Mouse (Mus musculus): ENCODE measurements around the gene Hoxd11.

Gene Hoxd11

DNA sequence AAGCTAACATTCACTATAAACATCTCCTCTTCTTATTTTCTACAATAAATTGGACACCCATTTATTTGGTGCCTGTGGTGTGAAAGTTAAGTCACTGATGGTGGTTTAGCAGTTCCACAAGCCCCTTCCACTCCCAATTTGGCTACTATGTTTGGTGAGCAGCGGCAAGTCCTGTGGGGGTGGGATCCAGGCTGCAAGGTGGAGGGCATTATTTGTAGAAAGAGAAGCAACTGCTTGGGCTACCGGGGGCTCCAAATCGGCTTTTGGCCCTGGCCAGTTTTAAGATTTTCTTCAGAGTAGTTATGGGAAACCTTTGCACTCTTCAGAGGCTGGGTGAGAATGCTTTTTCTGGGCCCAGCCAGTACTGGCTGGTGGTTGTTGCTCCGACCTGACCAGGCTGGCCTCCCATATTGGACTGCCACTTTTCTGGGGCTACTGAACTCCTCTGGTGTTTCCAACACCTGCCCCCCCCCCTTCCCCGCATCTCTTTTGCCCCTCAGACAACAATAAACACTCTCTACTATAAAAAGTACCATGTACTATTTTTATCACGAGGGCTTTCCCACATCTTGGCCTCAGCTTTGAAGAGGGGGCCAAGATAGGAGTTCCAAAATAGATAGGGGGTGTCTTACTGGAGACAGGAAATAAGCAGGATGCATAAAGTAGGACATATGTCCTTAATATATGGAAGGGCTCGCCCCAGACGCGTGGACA is 52.6 kb downstream of the Hoxd11 start:
- no peak for DNase-seq

DNA sequence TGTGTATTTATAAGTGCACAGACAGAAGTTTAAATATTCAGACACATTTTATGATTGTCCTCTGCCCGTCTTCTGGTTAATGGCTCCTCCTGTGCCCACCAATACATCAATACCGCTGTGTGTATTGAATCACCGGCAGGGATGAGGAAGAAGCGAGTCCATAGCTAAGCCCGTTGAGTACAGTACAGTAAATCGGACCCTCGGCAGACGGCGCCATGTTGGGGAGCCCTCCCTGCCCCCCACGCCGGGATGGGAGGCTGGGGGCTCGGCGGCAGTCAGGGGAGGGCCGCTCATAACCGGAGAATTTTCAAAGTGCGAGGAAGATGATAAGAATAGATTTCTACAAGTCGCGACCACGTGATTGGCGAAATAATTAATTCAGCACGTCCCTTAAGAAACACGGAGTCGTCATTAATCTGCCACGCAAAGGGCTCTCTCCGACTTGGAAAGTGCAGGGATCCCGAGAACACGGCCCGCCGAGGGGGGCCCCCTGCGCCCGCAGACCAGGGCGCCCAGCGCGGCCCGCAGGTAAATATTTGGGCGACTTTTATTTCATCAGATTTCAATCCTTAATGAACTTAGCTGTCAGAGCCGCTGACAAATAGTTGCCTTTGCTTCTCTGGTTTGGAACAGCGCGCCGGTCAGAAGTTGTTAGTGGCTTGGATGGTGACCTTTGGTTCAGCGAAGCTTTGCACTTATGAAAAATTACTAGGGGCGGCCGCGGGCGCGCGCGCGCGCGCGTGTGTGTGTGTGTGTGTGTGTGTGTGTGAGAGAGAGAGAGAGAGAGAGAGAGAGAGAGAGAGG is 53.4 kb downstream of the Hoxd11 start:
- DNase-seq, result peak in 1 of 2 experiments; percentile 49

DNA sequence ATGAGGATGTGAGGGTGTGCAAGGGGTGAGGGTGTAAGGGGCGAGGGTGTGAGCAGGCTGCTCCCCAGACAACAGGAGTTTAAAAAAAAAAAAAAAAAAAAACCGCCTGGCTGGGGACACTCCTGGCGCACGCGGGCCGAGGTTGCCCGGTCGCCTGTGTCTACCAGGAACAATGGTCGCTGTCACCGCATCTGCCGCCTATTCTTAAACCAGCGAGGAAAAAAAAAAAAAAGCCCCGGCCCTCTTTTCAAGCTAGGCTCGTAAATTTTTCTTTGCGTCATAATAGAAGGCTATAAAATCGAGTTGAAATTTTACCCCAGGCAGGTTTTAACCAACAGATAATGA is 53.9 kb downstream of the Hoxd11 start:
- DNase-seq, result no peak

DNA sequence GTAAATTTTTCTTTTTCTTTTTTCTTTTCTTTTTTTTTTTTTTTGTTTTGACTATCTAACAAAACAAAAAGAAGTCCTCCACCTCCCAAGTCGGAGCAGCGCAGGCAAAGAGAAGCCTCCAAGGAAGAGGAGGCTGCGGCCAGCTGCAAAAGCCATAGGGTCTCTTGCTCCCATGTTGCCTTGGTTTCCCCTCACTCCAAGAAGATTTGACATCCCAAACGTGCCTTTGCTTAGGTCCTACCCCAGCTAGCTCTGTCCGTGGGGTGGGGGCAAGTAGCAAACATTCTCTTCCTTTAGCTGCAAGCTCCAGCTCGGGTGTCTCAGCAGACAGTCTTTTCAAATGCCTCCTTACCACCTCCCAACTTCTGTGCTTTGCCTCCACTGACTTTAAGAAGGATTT is 54.4 kb downstream of the Hoxd11 start:
- no peak for DNase-seq

DNA sequence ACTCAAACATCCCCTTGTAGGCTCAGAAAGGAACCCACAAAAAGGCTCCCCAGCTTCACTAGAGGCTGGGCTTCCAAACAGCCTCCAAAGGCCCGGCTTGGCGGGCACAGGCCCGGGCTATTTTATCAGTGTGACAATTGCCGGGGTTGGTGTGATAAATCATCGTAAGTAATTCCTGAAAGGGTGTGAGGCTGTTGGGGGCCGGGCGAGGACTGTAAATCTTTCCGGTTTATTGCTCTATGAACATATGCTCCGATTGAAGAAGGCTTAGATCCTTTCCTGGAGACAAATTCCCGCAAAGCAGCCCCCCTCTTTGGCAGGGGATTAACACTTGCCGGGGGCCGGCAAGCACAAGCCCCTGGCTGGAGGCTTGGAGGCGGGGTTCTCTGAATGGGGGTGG is 55.1 kb downstream of the Hoxd11 start:
- no peak for DNase-seq

DNA sequence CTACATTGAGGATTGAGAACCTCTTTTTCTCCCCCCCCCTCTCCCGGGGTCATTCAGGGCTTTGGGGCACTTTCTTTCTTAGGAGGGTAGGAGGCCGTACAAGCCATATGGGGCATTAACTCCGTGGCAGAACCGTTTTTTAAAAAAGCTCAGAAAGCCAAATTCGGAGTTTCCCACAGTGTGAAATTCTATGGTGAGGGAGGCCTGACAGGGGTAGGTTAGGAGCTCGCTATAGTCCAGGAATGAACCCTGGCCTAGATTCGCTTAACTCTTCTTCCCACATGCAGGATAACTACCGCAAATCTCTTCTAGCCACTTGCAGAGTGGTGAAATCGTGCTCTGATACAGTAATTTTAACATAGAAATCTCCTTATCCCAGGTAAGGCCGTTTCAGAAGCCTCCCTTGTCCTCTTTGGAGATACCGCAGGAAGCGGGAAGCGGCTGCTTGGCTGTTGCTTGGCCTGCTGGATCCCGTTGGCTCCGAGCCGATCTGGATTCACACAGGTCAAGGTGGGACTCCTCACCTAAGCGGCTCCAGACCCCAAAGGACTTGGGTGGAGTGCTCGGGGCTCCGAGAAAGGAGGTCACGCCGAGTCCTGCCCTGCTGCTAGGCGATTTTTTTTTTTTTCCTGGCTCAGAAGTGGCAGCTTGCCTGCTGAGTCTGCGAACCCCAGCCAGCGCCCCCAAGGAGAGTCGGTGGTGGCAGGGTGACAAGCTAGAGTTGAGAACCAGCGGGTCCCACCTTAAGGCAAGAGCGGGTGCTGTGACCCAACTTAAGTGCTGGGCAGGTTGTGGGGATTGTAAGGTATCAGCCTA is 55.8 kb downstream of the Hoxd11 start:
- no peak for DNase-seq

DNA sequence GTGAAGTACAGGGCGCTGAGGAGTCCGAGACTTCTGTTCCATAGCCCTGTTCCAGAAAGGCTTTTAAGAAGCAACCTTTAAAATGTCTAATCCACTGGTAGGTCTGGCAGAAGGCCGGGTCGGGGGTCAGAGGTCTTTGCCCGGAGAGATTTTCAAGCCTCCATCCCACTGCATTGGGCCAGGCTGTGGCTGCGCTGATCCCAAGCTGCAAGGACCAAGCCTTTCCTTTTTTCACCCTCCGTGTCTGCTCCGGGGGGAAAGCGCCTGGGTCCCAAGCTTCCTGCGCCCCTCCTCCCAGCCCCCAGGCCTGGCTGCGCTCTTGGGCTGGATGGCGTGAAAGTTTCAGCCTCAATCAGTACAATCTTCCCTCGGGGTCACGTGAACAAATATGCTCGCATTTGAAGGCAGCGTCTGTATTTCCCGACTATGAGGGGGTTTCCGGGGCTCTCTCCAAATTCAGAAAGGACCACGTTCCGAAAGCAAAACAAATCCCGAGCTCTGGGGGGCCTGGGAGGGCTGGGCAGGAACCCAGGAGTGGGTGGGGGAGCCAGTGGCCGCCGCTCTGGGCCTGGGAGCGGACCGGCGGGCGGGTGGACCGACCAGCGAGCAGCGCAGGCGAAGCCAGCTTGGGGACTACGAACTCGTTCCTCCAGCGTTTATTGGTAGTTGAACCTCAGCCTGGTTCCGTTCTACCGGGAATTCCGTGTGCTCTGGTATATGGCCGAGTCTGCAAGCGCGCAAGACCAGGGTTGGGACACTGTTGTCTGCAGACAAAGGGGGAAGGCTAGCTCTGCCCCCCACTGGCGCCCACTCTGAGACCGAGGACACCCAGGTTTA is 56.7 kb downstream of the Hoxd11 start:
- DNase-seq, result peak in 1 of 2 experiments; percentile 40
